Mouse (Mus musculus): Measurements from ENCODE around the gene Tnfsf13.
"Not testable (repeated sequence)": the region's sequence is repeated elsewhere in the genome, so short reads cannot be mapped to it uniquely, and the experiment has no call there.

The Tnfsf13 gene

GRCm38 (mm10) chr11:69703814-69704612 is 18.4 kb upstream of the Tnfsf13 start:
- no peak for DNase-seq

- DNase-seq = not testable (repeated sequence)
Measured at GRCm38 (mm10) chr11:69703381-69703780, 17.8 kb upstream of the Tnfsf13 start.

GRCm38 (mm10) chr11:69702886-69703285 is 17.3 kb upstream of the Tnfsf13 start:
- DNase-seq = not testable (repeated sequence)

GRCm38 (mm10) chr11:69699595-69699994 is 14.0 kb upstream of the Tnfsf13 start:
- DNase-seq = no peak

- DNase-seq = no peak
Measured at GRCm38 (mm10) chr11:69698574-69698973, 13.0 kb upstream of the Tnfsf13 start.

GRCm38 (mm10) chr11:69697396-69697795 is 11.8 kb upstream of the Tnfsf13 start:
- DNase-seq = no peak

GRCm38 (mm10) chr11:69695361-69696181 is 10.0 kb upstream of the Tnfsf13 start, which contains the start of the genes Tnfsf12 and Tnfsfm13:
Gene Tnfsf12, minus strand, starts transcription at chr11:69695849.
Gene Tnfsfm13, minus strand, starts transcription at chr11:69696098.
- no peak for DNase-seq

- no peak for DNase-seq
Measured at GRCm38 (mm10) chr11:69695046-69695360, 9.4 kb upstream of the Tnfsf13 start.

GRCm38 (mm10) chr11:69693421-69693965 is 7.9 kb upstream of the Tnfsf13 start:
- no peak for DNase-seq

GRCm38 (mm10) chr11:69692863-69693262 is 7.3 kb upstream of the Tnfsf13 start:
- no peak for DNase-seq

- DNase-seq = no peak
Measured at GRCm38 (mm10) chr11:69692196-69692811, 6.7 kb upstream of the Tnfsf13 start.

GRCm38 (mm10) chr11:69689891-69690290 is 4.3 kb upstream of the Tnfsf13 start:
- DNase-seq = no peak

- DNase-seq = no peak
Measured at GRCm38 (mm10) chr11:69687061-69687460, 1.5 kb upstream of the Tnfsf13 start.

GRCm38 (mm10) chr11:69686377-69686776 is 793 bp upstream of the Tnfsf13 start:
- no peak for DNase-seq

GRCm38 (mm10) chr11:69684936-69685335 is 648 bp downstream of the Tnfsf13 start:
- DNase-seq = no peak

GRCm38 (mm10) chr11:69684128-69684745 is 1.3 kb downstream of the Tnfsf13 start:
- DNase-seq = no peak

- no peak for DNase-seq
Measured at GRCm38 (mm10) chr11:69683576-69683975, 2.0 kb downstream of the Tnfsf13 start.

- DNase-seq = peak; percentile 88
Measured at GRCm38 (mm10) chr11:69682840-69683533, 2.6 kb downstream of the Tnfsf13 start.

- DNase-seq = no peak
Measured at GRCm38 (mm10) chr11:69682209-69682839, 3.3 kb downstream of the Tnfsf13 start.

GRCm38 (mm10) chr11:69681314-69682208 is 4.0 kb downstream of the Tnfsf13 start, which contains the start of gene Senp3:
Gene Senp3, minus strand, starts transcription at chr11:69682084.
- peak; percentile 98 for DNase-seq
